Mouse (Mus musculus): Measurements from ENCODE around the gene Myo9b. TPM values are rescaled to one million over a fixed set of nuclear protein-coding genes. Genes with fewer than 3 reads are reported as not detected.
"Not testable (repeated sequence)": the region's sequence is repeated elsewhere in the genome, so short reads cannot be mapped to it uniquely, and the experiment has no call there.

The Myo9b gene
- polyA plus RNA-seq, 1 experiment from 2014 or later = 17.3 TPM

GRCm38 (mm10) chr8:71322939-71323338, 50.4 kb downstream of the Myo9b start:
- H3K27ac ChIP-seq (replicated peaks) = no peak overlapping the region
- WGBS = 93% methylated on average over 3 of the region's 3 CpGs
- no peaks in the 10 kb centered on the region for H3K4me1 ChIP-seq (replicated peaks)
- no peak overlapping the region for H3K4me2 ChIP-seq
- H3K27me3 ChIP-seq = no peaks in the 10 kb centered on the region
- no peak overlapping the region for H3K4me3 ChIP-seq
- peaks cover 51% of the 10 kb centered on the region for H3K36me3 ChIP-seq
- ATAC-seq (ENCODE audit: low FRiP score, low read depth) = no peak
- no peak overlapping the region for H3K9ac ChIP-seq
- no peaks in the 10 kb centered on the region for H3K9me3 ChIP-seq

- no peaks in the 10 kb centered on the region for H3K4me1 ChIP-seq (replicated peaks)
- no peaks in the 10 kb centered on the region for H3K9me3 ChIP-seq
- no peak overlapping the region for H3K9ac ChIP-seq
- H3K27ac ChIP-seq (replicated peaks) = no peak overlapping the region
- WGBS = 100% methylated on average over 1 of the region's 1 CpGs
- H3K4me2 ChIP-seq = no peak overlapping the region
- ATAC-seq (ENCODE audit: low FRiP score, low read depth) = no peak
- no peak overlapping the region for H3K4me3 ChIP-seq
- H3K36me3 ChIP-seq = peaks cover 64% of the 10 kb centered on the region
- no peaks in the 10 kb centered on the region for H3K27me3 ChIP-seq
Measured at GRCm38 (mm10) chr8:71324848-71325247, 52.3 kb downstream of the Myo9b start.

GRCm38 (mm10) chr8:71337834-71338233, 65.3 kb downstream of the Myo9b start:
- not testable (repeated sequence) for H3K4me3 ChIP-seq; H3K27ac ChIP-seq (replicated peaks); H3K27me3 ChIP-seq; ATAC-seq (ENCODE audit: low FRiP score, low read depth); H3K4me2 ChIP-seq; H3K4me1 ChIP-seq (replicated peaks); H3K9me3 ChIP-seq; H3K9ac ChIP-seq
- WGBS = 94% methylated on average over 6 of the region's 6 CpGs
- H3K36me3 ChIP-seq = peaks cover 39% of the 10 kb centered on the region

- 74% methylated on average over 5 of the region's 5 CpGs for WGBS
- Histone ChIP-seq H3K4me1 (replicated peaks) (no peaks in the 10 kb centered on the region), H3K9me3 (no peaks in the 10 kb centered on the region), H3K36me3 (peaks cover 57% of the 10 kb centered on the region), H3K27me3 (no peaks in the 10 kb centered on the region), H3K27ac (replicated peaks) (no peak overlapping the region), H3K4me2 (no peak overlapping the region), H3K4me3 (no peak overlapping the region), H3K9ac (no peak overlapping the region)
- no peak for ATAC-seq (ENCODE audit: low FRiP score, low read depth)
Measured at GRCm38 (mm10) chr8:71340625-71341024, 68.1 kb downstream of the Myo9b start.

DNA sequence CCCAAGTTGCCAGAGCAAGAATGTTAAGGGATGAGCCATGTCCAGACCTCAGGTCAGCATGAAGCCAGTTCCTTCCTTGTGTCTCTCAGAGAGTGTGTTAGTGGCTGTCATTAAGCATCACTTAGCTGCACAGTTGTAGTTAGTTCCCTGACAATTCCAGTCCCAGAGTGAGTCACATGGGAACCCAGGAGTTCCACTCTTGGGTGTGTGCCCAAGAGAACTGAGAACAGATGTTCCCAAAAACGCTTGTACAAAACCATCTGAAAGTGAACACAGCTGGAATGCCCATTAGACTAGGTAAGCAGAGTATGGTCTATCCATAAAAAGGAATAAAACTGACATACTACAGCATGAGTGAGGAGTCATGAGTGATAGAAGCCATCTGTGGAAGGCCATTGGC, 74.1 kb downstream of the Myo9b start:
- Histone ChIP-seq H3K4me3 (no peak overlapping the region), H3K9ac (no peak overlapping the region), H3K36me3 (peaks cover 87% of the 10 kb centered on the region), H3K27ac (replicated peaks) (no peak overlapping the region), H3K4me1 (replicated peaks) (no peaks in the 10 kb centered on the region), H3K4me2 (no peak overlapping the region), H3K9me3 (no peaks in the 10 kb centered on the region), H3K27me3 (no peaks in the 10 kb centered on the region)
- 94% methylated on average over 1 of the region's 1 CpGs for WGBS
- ATAC-seq (ENCODE audit: low FRiP score, low read depth) = no peak

DNA sequence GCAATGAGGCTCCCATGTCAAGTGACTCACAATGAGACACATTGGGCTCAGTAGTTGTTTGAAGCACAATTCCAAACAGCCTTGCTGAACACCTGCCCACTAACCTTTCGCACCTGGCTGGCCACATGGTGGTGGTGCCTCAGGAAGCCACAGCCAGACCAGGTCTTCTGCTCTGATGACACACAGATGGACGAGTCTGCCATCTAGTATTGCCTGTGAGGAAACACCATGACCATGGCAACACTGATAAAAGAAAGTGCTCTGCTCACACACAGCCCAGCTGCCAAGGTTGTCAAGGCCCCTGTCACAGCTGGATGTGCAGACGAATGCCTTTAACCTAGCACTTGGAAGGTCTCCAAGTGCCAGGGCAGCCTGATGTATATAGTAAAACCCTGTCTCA, 78.6 kb downstream of the Myo9b start:
- Histone ChIP-seq H3K27me3 (no peaks in the 10 kb centered on the region), H3K4me1 (replicated peaks) (no peaks in the 10 kb centered on the region), H3K36me3 (peaks cover 94% of the 10 kb centered on the region), H3K27ac (replicated peaks) (no peak overlapping the region), H3K9me3 (no peaks in the 10 kb centered on the region), H3K4me3 (no peak overlapping the region), H3K9ac (no peak overlapping the region), H3K4me2 (no peak overlapping the region)
- ATAC-seq (ENCODE audit: low FRiP score, low read depth) = no peak
- 81% methylated on average over 3 of the region's 3 CpGs for WGBS

DNA sequence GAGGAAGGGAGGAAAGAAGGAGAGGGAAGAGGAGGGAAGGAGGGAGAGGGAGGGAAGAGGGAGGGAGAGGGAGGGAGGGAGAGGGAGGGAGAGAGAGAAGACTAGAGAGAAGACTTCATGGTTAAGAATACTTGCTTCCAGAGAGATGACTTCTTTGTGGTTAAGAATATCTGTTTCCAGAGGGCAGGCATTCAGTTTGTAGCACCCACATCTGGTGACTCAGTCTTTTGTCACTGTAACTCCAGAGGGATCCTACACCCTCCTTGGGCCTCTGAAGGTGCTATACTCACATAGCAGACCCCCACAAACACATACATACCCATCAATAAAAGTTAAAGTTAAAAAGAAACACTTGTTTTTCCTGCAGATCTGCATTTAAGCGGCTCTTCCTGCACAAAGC, 79.0 kb downstream of the Myo9b start:
- Histone ChIP-seq H3K4me1 (replicated peaks) (no peaks in the 10 kb centered on the region), H3K4me3 (no peak overlapping the region), H3K27me3 (no peaks in the 10 kb centered on the region), H3K36me3 (peaks cover 94% of the 10 kb centered on the region), H3K4me2 (no peak overlapping the region), H3K9me3 (no peaks in the 10 kb centered on the region), H3K9ac (no peak overlapping the region), H3K27ac (replicated peaks) (no peak overlapping the region)
- WGBS = 97% methylated on average over 1 of the region's 1 CpGs
- ATAC-seq (ENCODE audit: low FRiP score, low read depth) = no peak

- Histone ChIP-seq H3K36me3 (peaks cover 56% of the 10 kb centered on the region), H3K4me1 (replicated peaks) (no peaks in the 10 kb centered on the region), H3K4me2 (no peak overlapping the region), H3K27ac (replicated peaks) (no peak overlapping the region), H3K4me3 (no peak overlapping the region), H3K27me3 (no peaks in the 10 kb centered on the region), H3K9ac (no peak overlapping the region), H3K9me3 (no peaks in the 10 kb centered on the region)
- 87% methylated on average over 3 of the region's 3 CpGs for WGBS
- no peak for ATAC-seq (ENCODE audit: low FRiP score, low read depth)
Measured at GRCm38 (mm10) chr8:71358026-71358425, 85.5 kb downstream of the Myo9b start.

DNA sequence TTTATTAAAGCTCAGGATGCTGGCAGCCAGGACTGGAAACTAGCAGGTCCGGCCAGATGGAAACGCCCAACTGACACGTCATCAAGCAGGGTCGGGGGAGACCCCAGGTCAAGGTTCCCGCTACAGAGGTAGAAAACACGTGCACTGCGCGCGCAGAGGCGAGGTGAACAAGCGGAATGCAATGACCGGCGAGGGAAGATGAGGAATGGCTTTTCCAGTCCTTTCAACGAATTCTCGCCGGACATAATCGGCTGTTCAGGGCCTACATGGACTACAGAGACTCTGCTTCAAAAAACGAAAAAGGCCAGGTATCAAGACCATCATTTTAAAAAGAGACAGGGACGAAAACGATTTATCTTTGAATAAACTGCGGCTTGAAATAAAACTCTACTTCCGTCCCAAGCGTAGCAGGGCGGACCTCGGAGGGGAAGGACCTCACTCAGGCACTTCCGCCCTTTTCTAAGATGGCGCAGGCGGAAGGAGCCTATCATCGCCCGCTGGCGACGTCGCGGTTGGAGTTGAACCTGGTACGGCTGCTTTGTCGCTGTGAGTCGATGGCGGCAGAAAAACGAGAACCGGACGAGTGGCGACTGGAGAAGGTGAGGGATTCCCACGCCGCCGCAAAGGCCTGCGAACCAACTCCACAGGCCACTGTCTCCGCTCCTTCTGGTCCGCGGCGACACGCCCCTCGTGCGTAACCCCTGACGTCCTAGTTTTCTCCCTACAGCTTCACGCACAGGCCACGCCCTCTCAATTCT, 94.4 kb downstream of the Myo9b start, which contains the start of gene Use1:
TSS of gene Use1 (plus strand) at position 78 of the 758 bp plus-strand sequence.
- Histone ChIP-seq H3K9me3 (no peaks in the 10 kb centered on the region), H3K36me3 (no peaks in the 10 kb centered on the region), H3K4me3 (peak within 1 kb of the TSS; percentile 73), H3K27me3 (no peaks in the 10 kb centered on the region), H3K27ac (replicated peaks) (peak within 1 kb of the TSS; percentile 97), H3K4me2 (peak within 1 kb of the TSS; percentile 80), H3K4me1 (replicated peaks) (peaks cover 28% of the 10 kb centered on the region), H3K9ac (peak within 1 kb of the TSS; percentile 70)
- under 1% methylated on average over 56 of the region's 56 CpGs for WGBS
- ATAC-seq (ENCODE audit: low FRiP score, low read depth) = peak; percentile 83

- Histone ChIP-seq H3K27ac (replicated peaks) (peak overlapping the region; percentile 97), H3K4me1 (replicated peaks) (peaks cover 28% of the 10 kb centered on the region), H3K4me2 (peak overlapping the region; percentile 80), H3K9me3 (no peaks in the 10 kb centered on the region), H3K36me3 (no peaks in the 10 kb centered on the region), H3K27me3 (no peaks in the 10 kb centered on the region), H3K4me3 (peak overlapping the region; percentile 73), H3K9ac (peak overlapping the region; percentile 70)
- ATAC-seq (ENCODE audit: low FRiP score, low read depth) = 0 out of 2 replicates have a peak, but pooled peaks have one; percentile 0
- 55% methylated on average over 17 of the region's 17 CpGs for WGBS
Measured at GRCm38 (mm10) chr8:71367529-71368176, 95.1 kb downstream of the Myo9b start.

GRCm38 (mm10) chr8:71368366-71368765, 95.9 kb downstream of the Myo9b start:
- H3K9ac ChIP-seq = no peak overlapping the region
- H3K27ac ChIP-seq (replicated peaks) = no peak overlapping the region
- no peak for ATAC-seq (ENCODE audit: low FRiP score, low read depth)
- no peaks in the 10 kb centered on the region for H3K36me3 ChIP-seq
- no peaks in the 10 kb centered on the region for H3K9me3 ChIP-seq
- peaks cover 28% of the 10 kb centered on the region for H3K4me1 ChIP-seq (replicated peaks)
- no peak overlapping the region; the same call in 1 of the 2 replicates for H3K4me2 ChIP-seq
- H3K4me3 ChIP-seq = no peak overlapping the region
- H3K27me3 ChIP-seq = no peaks in the 10 kb centered on the region

DNA sequence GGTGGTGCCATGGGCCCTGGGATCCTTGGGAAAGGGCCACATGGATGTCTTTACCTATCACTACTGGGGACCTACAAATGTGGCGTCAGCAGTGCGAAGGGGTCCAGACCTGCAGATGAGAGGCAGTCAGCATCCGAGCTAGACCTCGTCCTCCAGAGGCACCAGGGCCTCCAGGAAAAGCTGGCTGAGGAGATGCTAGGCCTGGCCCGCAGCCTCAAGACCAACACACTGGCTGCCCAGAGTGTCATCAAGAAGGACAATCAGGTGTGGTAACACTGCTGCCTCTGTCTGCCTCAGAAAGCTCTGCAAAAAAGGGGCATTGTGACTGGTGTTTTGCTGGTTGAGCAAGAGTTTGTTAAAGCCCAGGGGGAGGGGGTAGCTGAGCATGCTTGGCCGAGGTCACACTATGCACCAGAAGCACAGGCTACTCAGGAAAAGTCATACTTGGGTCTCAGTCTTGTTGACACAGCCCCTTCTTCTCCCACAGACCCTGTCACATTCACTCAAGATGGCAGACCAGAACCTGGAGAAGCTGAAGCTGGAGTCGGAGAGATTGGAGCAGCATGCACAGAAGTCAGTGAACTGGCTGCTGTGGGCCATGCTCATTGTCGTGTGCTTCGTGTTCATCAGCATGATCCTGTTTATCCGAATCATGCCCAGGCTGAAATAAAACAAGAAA, 96.7 kb downstream of the Myo9b start:
- Histone ChIP-seq H3K36me3 (peaks cover 6% of the 10 kb centered on the region; the same call in 1 of the 2 replicates), H3K27ac (replicated peaks) (no peak overlapping the region), H3K9me3 (no peaks in the 10 kb centered on the region), H3K27me3 (no peaks in the 10 kb centered on the region), H3K9ac (no peak overlapping the region), H3K4me1 (replicated peaks) (peaks cover 28% of the 10 kb centered on the region), H3K4me2 (no peak overlapping the region), H3K4me3 (no peak overlapping the region)
- no peak for ATAC-seq (ENCODE audit: low FRiP score, low read depth)
- WGBS = 92% methylated on average over 10 of the region's 10 CpGs

All from hindbrain, embryonic 15.5 days (tissue).